ENCODE assay signal across 8 mouse cellular contexts in the genomic region with DNA sequence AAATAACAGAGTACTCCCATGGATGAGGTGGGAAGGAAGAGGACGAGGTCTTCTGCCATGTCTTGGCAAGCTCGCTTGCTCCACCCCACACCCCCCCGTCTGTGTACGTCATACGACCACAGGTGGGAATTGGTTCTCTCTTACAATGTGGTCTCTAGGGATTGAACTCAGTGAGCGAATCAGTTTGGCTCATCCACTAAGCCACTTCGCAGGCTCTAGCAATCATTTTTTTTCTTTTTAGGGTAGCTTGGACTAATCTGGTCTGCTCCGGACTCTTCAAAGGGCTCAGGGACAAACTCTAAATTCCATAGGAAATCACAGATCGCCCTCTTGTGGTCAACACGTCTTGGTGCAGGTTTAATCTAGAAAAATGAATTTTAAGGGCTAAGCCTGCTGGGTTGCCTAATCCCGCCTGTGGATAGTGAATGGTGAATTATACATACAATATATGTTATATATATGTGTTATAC. TPM values are rescaled to one million over a fixed set of nuclear protein-coding genes. Genes with fewer than 3 reads are reported as not detected.
A peak's percentile ranks its signal among the peaks of the same experiment; 100 is the strongest.
DNase-seq lines count a peak whose midpoint lies in the region; ATAC-seq and TF ChIP-seq lines count a peak whose summit lies in the region.

No protein-coding gene starts in this region.

- H3K9ac ChIP-seq in embryonic facial prominence, embryonic 15.5 days = no peak overlapping the region
- H3K9ac ChIP-seq in hindbrain, embryonic 13.5 days = 0 out of 2 replicates have a peak overlapping the region, but pooled peaks have one; percentile 20
- H3K9ac ChIP-seq in limb, embryonic 15.5 days = no peak overlapping the region
- H3K9ac ChIP-seq in midbrain, postnatal 0 days (replicated peaks; ENCODE audit: low read length, poor library complexity, severe bottlenecking) = 0 out of 2 replicates have a peak overlapping the region, but pooled peaks have one; percentile 15

- H3K36me3 ChIP-seq in embryonic facial prominence, embryonic 15.5 days = peaks cover 5% of the 10 kb centered on the region; the same call in 1 of the 2 replicates
- H3K36me3 ChIP-seq in hindbrain, embryonic 13.5 days = peaks cover 20% of the 10 kb centered on the region
- H3K36me3 ChIP-seq in limb, embryonic 15.5 days = peaks cover 17% of the 10 kb centered on the region
- 0 out of 2 replicates have a peak, but pooled peaks cover 3% of the 10 kb centered on the region for H3K36me3 ChIP-seq in midbrain, postnatal 0 days (ENCODE audit: insufficient read depth, low read length)

- DNase-seq in left cerebral cortex, adult 2 months (ENCODE audit: extremely low spot score in 1 of 2, low spot score in 2 of 2) = no peak
- no peak for DNase-seq in left cerebral cortex, adult 8-10 months (ENCODE audit: low spot score in 2 of 2)
- DNase-seq in adrenal gland, postnatal 14 days = peak; percentile 69
- peak; percentile 87 for DNase-seq in midbrain, postnatal 0 days (ENCODE audit: low spot score)
- peak; percentile 57 for DNase-seq in yolk sac, embryonic 10.5 days (ENCODE audit: low spot score)

- 7% methylated on average over 11 of the region's 11 CpGs for WGBS in embryonic facial prominence, embryonic 15.5 days
- 15% methylated on average over 11 of the region's 11 CpGs for WGBS in hindbrain, embryonic 13.5 days
- 9% methylated on average over 11 of the region's 11 CpGs for WGBS in limb, embryonic 15.5 days
- 9% methylated on average over 11 of the region's 11 CpGs for WGBS in midbrain, postnatal 0 days

- intact Hi-C loops in left cerebral cortex, adult 2 months (cut with DNase I) = loop anchor here (5.0 kb wide), 3 partner anchors 62 to 147 kb away; a partner anchor contains a TSS

- H3K4me3 ChIP-seq in left cerebral cortex, adult 2 months = peak overlapping the region; percentile 27; the same call in 1 of the 2 replicates
- peak overlapping the region; percentile 33 for H3K4me3 ChIP-seq in embryonic facial prominence, embryonic 15.5 days (replicated peaks)
- H3K4me3 ChIP-seq in hindbrain, embryonic 13.5 days = peak overlapping the region; percentile 21
- H3K4me3 ChIP-seq in limb, embryonic 15.5 days = peak overlapping the region; percentile 35
- no peak overlapping the region for H3K4me3 ChIP-seq in midbrain, postnatal 0 days (ENCODE audit: low read depth, low read length)

- H3K4me1 ChIP-seq in embryonic facial prominence, embryonic 15.5 days = no peaks in the 10 kb centered on the region
- peaks cover 5% of the 10 kb centered on the region for H3K4me1 ChIP-seq in hindbrain, embryonic 13.5 days (replicated peaks)
- H3K4me1 ChIP-seq in limb, embryonic 15.5 days = peaks cover 5% of the 10 kb centered on the region
- H3K4me1 ChIP-seq in midbrain, postnatal 0 days (ENCODE audit: insufficient read depth, low read length) = no peaks in the 10 kb centered on the region

- no peak for ATAC-seq in embryonic facial prominence, embryonic 15.5 days (ENCODE audit: insufficient number of reproducible peaks, low FRiP score, low TSS enrichment, low read depth)
- peak; percentile 72; the same call in 1 of the 2 replicates for ATAC-seq in hindbrain, embryonic 13.5 days (ENCODE audit: low FRiP score)
- no peak for ATAC-seq in limb, embryonic 15.5 days (ENCODE audit: insufficient number of reproducible peaks, low FRiP score, low TSS enrichment, low read depth)
- peak; percentile 82 for ATAC-seq in midbrain, postnatal 0 days (ENCODE audit: low FRiP score)

- no peaks in the 10 kb centered on the region for H3K9me3 ChIP-seq in embryonic facial prominence, embryonic 15.5 days (replicated peaks)
- H3K9me3 ChIP-seq in hindbrain, embryonic 13.5 days = no peaks in the 10 kb centered on the region
- H3K9me3 ChIP-seq in limb, embryonic 15.5 days = no peaks in the 10 kb centered on the region
- H3K9me3 ChIP-seq in midbrain, postnatal 0 days (ENCODE audit: low read length) = no peaks in the 10 kb centered on the region

- H3K27me3 ChIP-seq in embryonic facial prominence, embryonic 15.5 days = no peaks in the 10 kb centered on the region
- no peaks in the 10 kb centered on the region for H3K27me3 ChIP-seq in hindbrain, embryonic 13.5 days
- no peaks in the 10 kb centered on the region for H3K27me3 ChIP-seq in limb, embryonic 15.5 days
- no peaks in the 10 kb centered on the region for H3K27me3 ChIP-seq in midbrain, postnatal 0 days (ENCODE audit: insufficient read depth, low read length)

- H3K4me2 ChIP-seq in embryonic facial prominence, embryonic 15.5 days (replicated peaks) = peak overlapping the region; percentile 47
- H3K4me2 ChIP-seq in hindbrain, embryonic 13.5 days = peak overlapping the region; percentile 48
- peak overlapping the region; percentile 49 for H3K4me2 ChIP-seq in limb, embryonic 15.5 days
- peak overlapping the region; percentile 41 for H3K4me2 ChIP-seq in midbrain, postnatal 0 days (ENCODE audit: low read depth, low read length, poor library complexity, severe bottlenecking)

- H3K27ac ChIP-seq in left cerebral cortex, adult 2 months = no peak overlapping the region
- no peak overlapping the region for H3K27ac ChIP-seq in embryonic facial prominence, embryonic 15.5 days (replicated peaks)
- H3K27ac ChIP-seq in hindbrain, embryonic 13.5 days = no peak overlapping the region
- no peak overlapping the region for H3K27ac ChIP-seq in limb, embryonic 15.5 days
- H3K27ac ChIP-seq in midbrain, postnatal 0 days (ENCODE audit: low read depth, low read length) = no peak overlapping the region

- TF ChIP-seq CTCF in left cerebral cortex, adult 2 months (IDR thresholded peaks at IDR 0.05) = peak; percentile 80
- peak; percentile 88 for TF ChIP-seq CTCF in midbrain, postnatal 0 days (IDR thresholded peaks at IDR 0.05)

RNA-seq across cellular contexts. Expression of a gene that starts 14.8 kb away (rescaled TPM):
- 10 to 100 TPM; 43.7 to 47.0 TPM for total RNA-seq in left cerebral cortex, adult 2 months (2021)
- total RNA-seq in left cerebral cortex, adult 8-10 months (2022) = 10 to 100 TPM; 42.5 to 47.6 (median 45.6) TPM
- 44.3 and 44.6 TPM in 2 replicates for total RNA-seq in adrenal gland, postnatal 14 days (2021)
- polyA plus RNA-seq in embryonic facial prominence, embryonic 15.5 days (2015; fragmentation: Nextera tagmentation; extraction: Ambion mirVana) = 56.3 and 56.6 TPM in 2 replicates
- 126 and 127 TPM in 2 replicates for polyA plus RNA-seq in hindbrain, embryonic 13.5 days (2015; fragmentation: Nextera tagmentation; extraction: Ambion mirVana)
- 52.5 and 54.9 TPM in 2 replicates for polyA plus RNA-seq in limb, embryonic 15.5 days (2015; fragmentation: Nextera tagmentation; extraction: Ambion mirVana)
- 79.0 and 90.4 TPM in 2 replicates for total RNA-seq in midbrain, postnatal 0 days (2014; rRNA removed)
- 104 and 107 TPM in 2 replicates for polyA plus RNA-seq in midbrain, postnatal 0 days (2015; fragmentation: Nextera tagmentation; extraction: Ambion mirVana)

RNA-seq across cellular contexts. Expression of a gene that starts 29.0 kb away (rescaled TPM):
- total RNA-seq in left cerebral cortex, adult 2 months (2021) = not detected
- total RNA-seq in left cerebral cortex, adult 8-10 months (2022) = not detected
- total RNA-seq in adrenal gland, postnatal 14 days (2021) = not detected in 2 replicates
- polyA plus RNA-seq in embryonic facial prominence, embryonic 15.5 days (2015; fragmentation: Nextera tagmentation; extraction: Ambion mirVana) = not detected in 2 replicates
- polyA plus RNA-seq in hindbrain, embryonic 13.5 days (2015; fragmentation: Nextera tagmentation; extraction: Ambion mirVana) = 0.16 TPM in 1 of 2 replicates, not detected in the other
- polyA plus RNA-seq in limb, embryonic 15.5 days (2015; fragmentation: Nextera tagmentation; extraction: Ambion mirVana) = not detected in 2 replicates
- not detected in 2 replicates for total RNA-seq in midbrain, postnatal 0 days (2014; rRNA removed)
- 0.22 and 0.26 TPM in 2 replicates for polyA plus RNA-seq in midbrain, postnatal 0 days (2015; fragmentation: Nextera tagmentation; extraction: Ambion mirVana)

Comparison
In these comparisons a context has a peak if more than half of its experiments do, and no peak if none do; other contexts are left out.
1. DNase-seq: peak in adrenal gland, postnatal 14 days (single experiment), midbrain, postnatal 0 days (single experiment) and yolk sac, embryonic 10.5 days (single experiment); none in left cerebral cortex, adult 2 months (0 of 2) and left cerebral cortex, adult 8-10 months (0 of 2).
2. ATAC-seq: peak in hindbrain, embryonic 13.5 days (single experiment) and midbrain, postnatal 0 days (single experiment); none in embryonic facial prominence, embryonic 15.5 days (single experiment) and limb, embryonic 15.5 days (single experiment).
3. H3K9ac ChIP-seq: peak in hindbrain, embryonic 13.5 days (single experiment) and midbrain, postnatal 0 days (single experiment); none in embryonic facial prominence, embryonic 15.5 days (single experiment) and limb, embryonic 15.5 days (single experiment).
4. Peak in every context shown above with its lines, with median percentiles within 50 percentile points of each other: H3K4me2 ChIP-seq.